Mouse (Mus musculus) frontal cortex, adult 2 months (tissue): Measurements from ENCODE around the gene Ripor3. TPM values are rescaled to one million over a fixed set of nuclear protein-coding genes. Genes with fewer than 3 reads are reported as not detected.

ENCODE experiments used
- DNase-seq, 2 experiments: peaks; one replicate each; pipeline ENCODE4 v3.0.0; 2022; ENCODE audit warnings: low spot score in 1 of 2; ENCODE audit errors: extremely low spot score in 1 of 2
- polyA plus RNA-seq: library from polyadenylated mRNA; depleted of rRNA; stranded (reverse); fragments of >200 nt; gene quantifications from 2 replicates; pipeline ENCODE4 v1.2.3, GENCODE M21; 2012

Ripor3 gene
- polyA plus RNA-seq, 1 experiment: 1.2 TPM

DNA sequence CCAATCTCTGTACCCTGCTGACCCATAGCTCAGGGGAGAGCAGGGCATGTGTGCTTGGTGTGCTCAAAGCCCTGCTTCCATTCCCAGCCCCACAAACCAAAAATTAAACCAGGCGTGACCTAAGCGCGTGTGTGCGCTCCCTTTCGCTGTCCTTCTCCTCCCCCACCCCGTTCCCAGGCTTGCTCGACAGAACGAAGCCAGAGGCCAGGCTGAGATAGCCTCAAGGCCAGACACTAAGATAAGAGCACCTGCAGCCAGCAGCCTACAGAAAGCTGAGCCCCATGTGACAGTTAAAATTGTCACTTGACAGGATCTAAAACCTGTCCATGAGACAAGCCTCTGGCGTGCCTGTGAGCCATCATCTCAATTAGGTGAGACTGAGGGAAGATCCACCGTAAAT, 23.5 kb upstream of the Ripor3 start:
- DNase-seq: no peak

DNA sequence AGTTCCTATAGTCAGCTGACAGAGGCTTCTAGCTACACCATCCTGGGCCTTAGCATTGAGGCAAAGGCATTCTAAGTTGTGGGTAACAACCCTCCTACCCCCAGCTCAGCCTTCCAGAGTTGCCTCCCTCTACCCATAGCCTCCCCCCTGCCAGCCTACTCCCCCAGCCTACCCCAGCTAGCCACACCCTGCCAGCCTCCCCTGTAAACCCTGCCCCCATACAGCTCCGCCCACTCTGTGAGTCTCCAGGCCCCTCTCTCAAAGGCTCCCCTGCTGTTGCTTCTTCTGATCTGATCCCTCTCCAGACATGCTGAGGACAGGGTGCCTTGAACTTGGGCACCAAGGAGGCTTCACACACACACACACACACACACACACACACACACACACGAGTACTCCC, 21.4 kb upstream of the Ripor3 start:
- DNase-seq: no peak

DNA sequence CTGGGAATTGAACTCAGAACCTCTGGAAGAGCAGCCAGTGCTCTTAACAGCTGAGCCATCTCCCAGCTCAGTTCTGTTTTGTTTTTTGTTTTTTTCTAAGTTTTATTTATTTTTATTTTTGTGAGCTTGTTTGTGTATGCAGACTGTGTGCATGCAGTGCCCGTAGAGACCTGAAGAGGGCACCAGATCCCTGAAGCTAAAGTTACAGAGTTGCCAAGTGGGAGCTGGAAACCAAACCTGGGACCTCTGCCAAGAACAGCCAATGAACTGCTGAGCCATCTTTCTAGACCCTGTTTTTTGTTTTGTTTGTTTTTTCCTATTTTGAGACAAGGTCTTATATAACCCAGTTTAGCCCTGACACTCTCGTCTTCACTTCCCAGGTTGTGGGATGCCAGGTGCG, 18.0 kb upstream of the Ripor3 start:
- DNase-seq: no peak

DNA sequence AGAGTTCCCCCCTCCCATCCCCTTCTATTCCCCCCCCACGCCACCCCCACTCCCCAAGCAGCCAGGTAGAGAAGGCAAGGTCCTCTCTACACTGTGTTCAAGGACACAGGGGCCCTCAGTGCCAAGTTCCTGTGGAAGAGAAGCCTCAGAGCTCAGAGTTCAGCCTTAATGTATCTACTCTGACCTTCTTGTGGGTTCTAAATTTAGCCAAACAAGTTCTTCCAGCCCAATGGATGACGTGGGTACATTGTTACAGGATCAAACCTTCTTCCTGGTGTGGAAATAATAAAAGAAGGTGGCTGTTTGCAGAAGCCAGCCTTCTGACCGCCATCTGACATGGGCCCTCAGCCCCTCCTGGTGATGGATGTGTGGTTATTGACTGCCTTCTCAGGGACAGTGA, 16.0 kb upstream of the Ripor3 start:
- DNase-seq: no peak

DNA sequence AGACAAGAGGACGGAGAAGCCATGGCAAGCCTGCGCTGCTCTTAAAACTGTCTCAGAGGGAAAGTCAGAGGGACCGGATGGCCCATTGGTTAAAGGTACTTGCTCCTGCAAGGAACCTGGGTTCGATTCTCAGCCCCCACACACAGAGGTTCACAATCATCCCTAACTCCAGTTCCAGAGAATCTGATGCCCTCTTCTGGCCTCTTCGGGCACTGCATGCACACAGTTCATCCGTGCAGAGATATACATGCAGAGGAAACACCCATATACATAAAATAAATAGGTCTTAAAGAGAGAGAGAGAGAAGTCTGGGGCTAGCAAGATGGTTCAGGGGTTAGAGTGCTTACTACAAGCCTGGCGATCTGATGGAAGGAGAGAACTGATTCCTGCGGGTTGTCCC, 15.5 kb upstream of the Ripor3 start:
- no peak for DNase-seq

DNA sequence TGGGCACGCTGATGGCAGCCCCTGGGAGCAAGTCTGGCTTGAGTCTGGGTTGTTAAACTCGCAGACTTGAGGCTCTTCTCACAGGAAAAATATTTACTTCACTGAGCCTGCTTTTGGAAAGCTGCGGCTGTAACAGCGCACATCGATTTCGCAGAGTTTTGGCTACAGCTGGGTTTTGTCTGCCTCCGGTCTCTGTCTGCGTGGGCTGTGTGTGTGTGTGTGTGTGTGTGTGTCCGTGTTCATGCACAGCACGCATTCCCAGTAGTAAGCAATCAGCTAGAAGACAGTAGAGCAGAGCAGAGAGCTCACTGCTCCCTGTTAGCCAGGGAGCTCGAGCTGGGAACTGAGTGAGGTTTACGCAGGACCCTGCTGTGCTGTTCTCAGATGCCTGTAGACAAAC, 14.8 kb upstream of the Ripor3 start:
- DNase-seq: peak; percentile 61 to 81

DNA sequence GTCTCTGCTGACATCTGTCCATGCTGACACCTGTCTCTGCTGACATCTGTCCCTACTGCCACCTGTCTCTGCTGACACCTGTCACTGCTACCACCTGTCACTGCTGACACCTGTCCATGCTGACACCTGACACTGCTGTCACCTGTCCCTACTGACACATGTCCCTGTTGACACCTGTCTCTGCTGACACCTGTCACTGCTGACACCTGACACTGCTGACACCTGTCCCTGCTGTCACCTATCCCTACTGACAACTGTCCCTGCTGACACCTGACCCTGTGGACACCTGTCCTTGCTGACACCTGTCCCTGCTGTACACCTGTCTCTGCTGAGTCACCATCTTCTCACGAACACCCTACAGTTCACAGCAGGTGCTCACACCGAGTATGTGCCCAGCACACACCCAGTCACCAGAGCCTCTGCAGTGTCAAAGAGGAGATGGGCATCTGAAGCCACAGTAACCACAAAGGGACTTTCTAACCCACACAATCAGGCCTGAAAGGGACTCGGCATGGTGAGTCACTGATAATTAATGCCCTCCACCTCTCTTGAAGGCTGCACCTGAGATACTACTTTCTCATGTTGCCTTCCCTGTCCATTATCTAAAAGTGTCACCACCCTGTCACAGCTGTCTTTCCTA, 13.5 kb upstream of the Ripor3 start:
- DNase-seq: no peak

DNA sequence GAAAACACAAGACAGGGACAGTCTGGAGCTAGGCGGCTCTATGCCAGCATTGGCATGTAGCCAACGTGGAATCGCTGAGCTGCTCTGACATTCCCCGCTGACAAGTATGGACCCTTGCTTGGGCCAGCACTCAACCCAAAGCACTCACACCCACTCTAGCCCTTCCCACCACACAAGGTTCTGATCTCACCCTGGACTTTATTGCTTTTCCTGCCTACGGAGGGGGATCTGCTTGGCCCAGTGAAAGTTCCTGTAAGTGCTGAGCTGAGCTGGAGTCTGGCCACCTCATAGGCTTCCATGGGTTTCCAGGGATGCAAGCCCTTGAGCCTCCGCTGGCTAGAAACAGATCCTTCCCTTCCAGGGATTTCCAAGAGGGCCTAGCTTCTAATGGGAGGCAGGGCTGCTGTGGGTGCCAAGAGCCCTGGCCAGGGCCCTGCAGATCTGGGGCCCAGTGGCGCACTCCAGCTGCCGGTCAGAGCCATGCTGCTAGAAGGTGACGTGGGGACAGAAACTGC, 8.8 kb upstream of the Ripor3 start:
- peak in 1 of 2 experiments; percentile 14 for DNase-seq

DNA sequence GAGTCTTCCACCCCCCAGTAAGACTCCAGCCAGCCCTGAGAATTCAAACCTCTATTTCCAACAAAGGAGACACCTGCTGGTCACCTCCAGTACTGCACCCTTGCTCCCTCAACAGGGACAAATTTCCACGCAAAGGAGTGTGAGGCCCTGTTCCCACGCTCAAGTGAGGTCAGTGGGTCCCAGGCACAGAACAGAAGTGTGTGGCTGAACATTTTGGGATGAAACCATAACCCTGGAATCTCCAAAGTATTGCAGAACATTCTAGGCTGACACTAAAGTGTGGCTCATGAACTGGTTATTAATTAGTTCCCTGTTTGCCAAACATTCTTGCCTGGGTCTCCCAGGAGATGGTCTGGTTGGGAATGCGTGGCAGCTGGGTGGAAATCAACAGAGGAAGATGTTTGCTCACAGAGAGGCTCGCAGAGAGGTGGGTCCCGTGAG, 6.6 kb upstream of the Ripor3 start:
- peak in 1 of 2 experiments; percentile 80 for DNase-seq

DNA sequence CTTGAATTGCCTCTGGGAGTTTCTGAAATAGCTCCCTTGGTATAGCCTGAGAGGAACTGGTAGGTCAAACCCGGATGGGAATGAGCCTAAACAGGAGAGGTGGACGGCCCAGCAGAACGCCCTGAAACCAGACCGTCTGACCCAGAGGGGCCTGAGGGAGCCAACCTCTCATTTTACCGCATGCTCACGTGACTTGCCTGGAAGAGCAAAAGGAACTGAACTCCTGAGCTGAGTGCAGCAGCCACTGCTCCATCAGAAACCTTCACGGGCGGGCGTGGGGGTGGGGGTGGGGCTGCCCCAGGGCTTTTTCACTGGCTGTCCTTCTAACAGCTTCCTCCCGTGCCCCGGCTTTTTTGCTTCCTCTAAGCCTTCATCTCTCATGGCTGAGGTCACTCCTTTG, 475 bp upstream of the Ripor3 start:
- DNase-seq: no peak

DNA sequence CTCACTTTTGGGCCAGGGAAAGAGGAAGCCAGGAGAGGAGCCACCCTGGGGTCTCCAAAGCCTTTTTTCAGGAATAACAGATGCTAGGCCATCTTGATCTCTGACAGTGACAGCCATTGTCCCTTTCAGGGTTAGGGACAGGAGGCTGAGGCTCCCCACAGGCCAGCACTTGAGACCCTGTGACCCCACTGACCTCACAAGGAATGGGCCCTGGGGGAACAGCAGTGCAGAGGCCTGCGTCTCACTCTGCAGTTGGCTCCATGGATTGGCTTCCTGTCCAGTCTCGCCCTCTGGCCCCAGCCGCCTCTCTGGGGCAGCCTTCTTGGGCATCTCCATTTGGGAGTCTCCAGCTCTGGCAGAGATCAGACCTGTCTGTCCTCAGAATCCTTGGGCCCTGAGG, 2.3 kb downstream of the Ripor3 start:
- no peak for DNase-seq

DNA sequence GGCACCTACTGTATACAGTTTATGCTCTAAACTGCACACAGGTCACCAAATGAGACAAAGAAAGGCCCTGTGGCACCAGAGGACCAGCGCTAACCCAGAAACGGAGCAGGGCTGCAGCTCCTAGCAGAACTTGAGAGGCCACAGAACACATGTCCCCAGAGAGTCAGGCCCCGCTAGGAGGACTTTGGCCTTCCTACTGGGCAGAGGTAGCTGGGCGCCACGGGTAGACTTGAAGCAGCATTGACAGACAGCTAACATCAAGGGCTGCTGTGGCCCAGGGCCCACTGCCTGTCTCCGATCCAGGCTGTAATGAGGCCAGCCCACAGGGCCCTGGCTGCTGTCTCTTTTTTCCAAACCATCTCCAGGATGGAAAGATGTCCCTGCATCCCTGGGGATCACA, 3.9 kb downstream of the Ripor3 start:
- no peak for DNase-seq

DNA sequence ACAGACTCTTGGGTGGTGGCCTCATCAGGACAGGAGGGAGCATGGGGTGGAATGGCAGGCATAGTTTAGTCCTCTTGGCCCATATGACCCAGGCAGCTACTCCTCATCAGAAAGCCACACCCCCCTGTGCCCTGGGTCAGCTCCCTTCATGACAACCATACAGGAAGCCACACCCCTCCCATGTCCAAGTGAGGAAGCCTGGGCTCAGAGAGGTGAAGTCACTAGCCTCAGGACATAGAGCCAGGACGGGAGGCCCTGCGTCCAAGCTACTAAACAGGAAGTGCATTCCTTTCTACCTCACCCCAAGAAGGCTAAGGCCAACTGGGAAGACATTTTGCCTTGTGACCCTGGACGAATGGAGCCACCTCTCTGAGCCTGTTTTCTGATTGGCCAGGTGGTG, 4.8 kb downstream of the Ripor3 start:
- DNase-seq: no peak

DNA sequence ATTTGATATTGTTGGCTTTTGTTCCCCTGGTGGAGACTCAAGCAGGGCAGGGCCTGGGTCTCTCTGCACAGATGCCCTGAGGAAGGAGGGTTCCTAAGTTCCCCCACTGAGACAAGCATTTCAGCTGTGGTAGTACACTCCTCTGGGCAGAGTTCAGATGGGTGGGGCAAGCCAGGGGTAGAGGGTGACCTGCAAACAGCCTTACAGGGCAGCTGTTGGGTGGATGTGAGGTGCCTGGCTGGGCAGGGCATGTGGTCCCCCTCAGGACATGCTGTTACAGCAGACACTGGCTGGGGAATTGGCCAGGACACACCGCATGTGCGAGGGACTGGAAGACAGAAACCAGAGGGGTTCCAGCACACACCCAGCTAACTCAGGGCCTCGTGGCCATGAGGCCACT, 5.4 kb downstream of the Ripor3 start:
- DNase-seq: no peak

DNA sequence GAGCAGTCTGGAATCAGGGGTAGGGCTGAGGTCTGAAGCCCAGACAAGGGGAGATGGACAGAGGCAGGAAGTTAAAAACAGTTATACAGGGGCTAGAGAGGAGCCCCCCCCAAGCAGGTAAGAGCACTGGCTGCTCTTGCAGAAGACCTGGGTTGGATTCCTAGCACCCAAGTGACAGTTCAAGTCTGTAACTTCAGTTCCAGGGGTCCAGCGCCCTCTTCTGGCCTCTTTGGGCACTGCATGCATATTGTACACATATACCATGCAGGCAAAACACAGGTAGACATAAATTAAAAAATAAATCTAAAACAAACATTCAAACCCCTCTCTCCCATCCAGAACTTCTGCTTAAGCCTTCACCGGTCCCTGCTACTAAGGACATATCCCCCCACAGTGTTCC, 6.0 kb downstream of the Ripor3 start:
- no peak for DNase-seq

DNA sequence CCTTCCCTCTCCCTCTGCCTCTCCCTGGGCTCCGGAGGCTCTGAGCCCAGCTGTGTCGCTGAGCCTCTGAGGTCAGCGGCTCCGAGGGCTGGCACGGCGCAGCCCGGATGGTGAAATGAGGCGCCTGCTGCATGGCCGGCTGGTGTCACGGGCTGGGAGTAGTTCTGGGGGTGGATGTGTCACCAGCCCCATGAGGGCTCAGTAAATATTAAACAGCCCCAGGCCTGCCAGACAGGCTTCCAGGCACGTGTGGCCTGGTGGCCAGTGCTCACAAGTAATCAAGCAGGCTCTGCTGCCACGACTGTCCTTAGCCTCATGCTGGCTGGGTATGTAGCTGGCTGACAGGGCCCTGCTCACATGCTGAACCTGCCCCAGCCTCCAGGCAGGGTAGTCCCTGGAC, 7.0 kb downstream of the Ripor3 start:
- no peak for DNase-seq

DNA sequence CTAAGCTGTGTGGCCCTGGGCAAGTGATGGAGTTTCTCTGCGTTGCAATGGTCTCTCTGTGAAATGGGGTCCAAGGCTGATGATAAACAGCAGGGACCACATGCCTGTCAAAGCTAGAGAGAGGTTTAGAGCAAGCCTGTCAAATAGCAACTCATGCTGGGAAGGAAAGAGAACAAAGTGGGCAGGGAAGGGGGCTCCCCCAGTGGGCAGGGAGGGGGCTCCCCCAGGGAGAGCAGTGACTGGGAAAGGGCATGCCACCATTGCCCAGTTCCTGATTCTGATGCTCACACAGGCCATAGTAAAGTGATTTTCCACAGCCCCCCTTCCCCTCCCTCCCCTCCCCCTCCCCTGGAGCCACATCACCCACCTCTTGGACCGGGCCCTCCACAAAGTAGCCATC, 7.5 kb downstream of the Ripor3 start:
- DNase-seq: no peak

DNA sequence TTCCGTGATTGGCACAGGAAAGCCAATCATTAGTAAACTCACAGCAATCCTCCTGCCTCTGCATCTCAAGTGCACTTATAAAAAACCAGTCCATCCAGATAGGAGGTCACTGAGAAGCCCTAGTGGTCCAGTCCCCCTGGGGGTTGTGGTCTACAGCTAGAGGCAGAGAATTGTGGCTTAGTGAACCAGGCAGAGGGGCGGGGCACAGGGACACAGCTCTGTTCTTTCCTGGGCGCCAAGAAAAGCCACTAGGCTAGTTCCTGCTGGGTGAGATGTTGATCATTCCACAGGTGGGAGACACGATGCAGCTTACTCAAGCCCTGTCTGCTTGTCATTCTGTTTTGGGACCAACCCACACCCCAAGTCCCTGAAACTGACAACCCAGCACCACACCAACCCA, 8.2 kb downstream of the Ripor3 start:
- DNase-seq: no peak

DNA sequence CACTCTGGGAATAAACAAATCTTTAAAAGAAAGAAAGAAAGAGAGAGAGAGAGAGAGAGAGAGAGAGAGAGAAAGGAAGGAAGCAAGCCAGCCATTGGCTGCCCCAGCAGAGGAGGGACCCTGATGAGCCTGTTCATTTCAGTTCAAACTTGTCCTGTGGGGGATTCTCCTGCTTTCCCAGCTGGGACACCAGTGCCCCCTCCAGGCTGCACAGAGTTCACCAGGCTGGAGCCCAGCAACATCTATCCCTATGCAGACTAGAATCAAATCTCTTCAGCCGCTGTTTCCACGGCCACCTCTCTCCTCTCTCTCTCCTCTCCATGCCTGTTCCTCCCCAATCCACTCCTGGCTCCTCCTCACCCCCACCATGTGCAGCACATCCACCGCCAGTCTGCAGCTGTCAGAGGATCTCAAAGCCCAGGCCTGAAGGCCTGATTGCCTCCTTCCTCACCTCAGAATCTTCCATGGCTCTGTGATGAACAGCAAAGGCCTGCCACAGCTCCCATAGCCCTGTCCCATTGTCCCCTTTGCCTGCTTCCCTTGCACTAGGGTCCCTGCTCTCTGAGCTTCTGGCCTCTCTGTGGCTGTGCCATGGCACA, 11.2 kb downstream of the Ripor3 start:
- DNase-seq: no peak

DNA sequence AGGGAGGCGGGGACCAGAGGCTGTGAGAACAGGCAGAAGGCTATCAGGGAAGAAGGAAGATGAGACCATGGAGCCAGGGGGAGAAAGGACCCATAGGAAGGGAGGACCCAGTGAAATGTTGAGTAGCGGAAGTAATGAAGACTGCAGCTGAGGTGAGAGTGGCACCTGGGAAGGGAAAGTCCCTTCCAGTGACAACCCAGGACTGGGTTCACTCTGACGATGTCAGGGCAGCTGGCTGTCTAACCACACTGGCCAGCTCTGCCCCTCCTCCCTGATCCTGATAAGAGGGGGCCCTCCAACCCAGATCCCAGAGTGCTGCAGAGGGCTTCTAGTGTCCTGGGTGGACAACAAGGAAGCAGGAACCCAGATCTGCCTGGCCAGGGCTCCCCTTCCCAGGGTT, 12.9 kb downstream of the Ripor3 start:
- DNase-seq: no peak

DNA sequence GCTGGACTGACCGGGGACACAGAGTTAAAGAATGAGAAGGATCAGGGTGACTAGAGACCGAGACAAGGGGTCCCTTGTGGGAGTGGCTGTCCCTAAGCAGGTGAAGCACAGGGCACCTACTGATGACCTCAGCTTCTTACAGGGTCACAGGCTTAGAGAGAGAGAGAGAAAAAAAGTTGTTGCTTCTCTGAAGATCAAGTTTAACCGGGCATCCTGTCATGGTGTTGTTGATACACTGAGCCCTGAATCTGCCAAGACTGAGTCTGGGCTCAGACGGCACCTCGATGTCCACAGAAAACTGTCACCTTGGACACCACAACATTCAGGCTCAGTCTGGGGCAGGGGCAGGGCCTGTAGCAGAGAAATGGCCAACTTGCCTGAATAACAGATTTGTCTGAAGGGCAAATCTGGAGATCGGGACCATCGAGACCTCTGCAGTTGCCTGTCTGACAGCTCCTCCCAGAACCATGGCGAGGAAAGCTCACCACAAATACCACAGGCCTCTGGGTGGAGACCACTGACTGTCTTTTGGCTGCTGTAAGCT, 13.7 kb downstream of the Ripor3 start:
- DNase-seq: no peak

DNA sequence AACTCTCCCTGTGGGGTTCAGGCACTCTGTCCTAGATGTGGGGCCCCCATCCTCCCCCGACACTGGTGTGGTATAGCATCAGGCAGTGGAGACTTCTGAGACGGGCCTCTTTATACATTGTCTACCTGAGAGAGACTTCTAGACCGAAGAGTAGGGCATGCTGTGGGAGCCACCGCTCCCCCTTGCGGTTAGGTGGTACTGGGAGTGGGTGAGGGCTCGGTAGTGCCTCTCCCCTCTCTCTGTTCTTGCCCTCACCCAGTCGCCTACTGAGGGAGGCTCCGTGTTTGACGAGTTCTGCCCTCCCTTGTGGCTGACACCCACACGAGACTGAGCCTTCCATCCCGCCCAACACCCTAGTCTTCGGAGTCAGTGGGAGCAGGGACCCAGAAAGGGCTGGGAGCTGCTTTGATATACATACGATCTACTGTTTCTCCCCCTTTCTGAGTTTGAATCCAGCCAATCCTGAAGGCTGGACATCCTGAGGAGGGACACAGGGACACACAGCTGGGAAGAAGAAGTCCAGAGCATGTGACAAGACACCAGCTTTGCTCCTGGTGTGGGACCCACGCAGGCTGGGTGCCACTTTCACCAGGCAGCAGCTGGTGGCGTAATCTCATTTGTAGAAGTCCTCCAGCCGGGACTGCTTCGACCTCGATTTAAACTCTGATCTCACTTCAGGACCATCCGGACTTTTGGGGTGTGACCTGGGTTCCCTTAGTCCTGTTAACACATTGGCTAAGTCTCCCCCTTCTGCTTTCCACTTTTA, 14.4 kb downstream of the Ripor3 start:
- no peak for DNase-seq
